Mouse (Mus musculus) small intestine, adult 2 months (tissue): Measurements from ENCODE around the gene Btg1. TPM values are rescaled to one million over a fixed set of nuclear protein-coding genes. Genes with fewer than 3 reads are reported as not detected.

ENCODE experiments used
- H3K27ac ChIP-seq: fragments of 200-500 bp; 2 replicates; pipeline ENCODE4 v1.5.1; 2012; ENCODE audit warnings: low read depth, low read length, control low read depth, inconsistent platforms; ENCODE audit not compliant: insufficient read depth
- H3K27me3 ChIP-seq: fragments of 200-500 bp; 2 replicates; pipeline ENCODE4 v1.6.1; 2012; ENCODE audit warnings: mild to moderate bottlenecking, moderate library complexity, low read length, inconsistent platforms; ENCODE audit not compliant: control insufficient read depth, insufficient read depth
- H3K36me3 ChIP-seq: fragments of 200-500 bp; 2 replicates; pipeline ENCODE4 v1.6.1; 2012; ENCODE audit warnings: mild to moderate bottlenecking, low read length, control low read depth, inconsistent platforms; ENCODE audit not compliant: control insufficient read depth, insufficient read depth
- H3K4me1 ChIP-seq: fragments of 200-500 bp; 2 replicates; pipeline ENCODE4 v1.6.1; 2012; ENCODE audit warnings: low read length, inconsistent platforms, mixed read lengths; ENCODE audit not compliant: control insufficient read depth, insufficient read depth, insufficient read length
- H3K4me3 ChIP-seq: fragments of 200-500 bp; 2 replicates; pipeline ENCODE4 v1.5.1; 2012; ENCODE audit warnings: low read depth, mild to moderate bottlenecking, control low read depth, inconsistent platforms, low read length, moderate library complexity
- CTCF ChIP-seq: fragments of 200-500 bp; IDR thresholded peaks from 2 replicates; pipeline ENCODE4 v1.5.1; 2012; ENCODE audit warnings: low read depth, mild to moderate bottlenecking, control low read depth, inconsistent platforms, low read length, moderate library complexity, mixed read lengths; ENCODE audit not compliant: insufficient replicate concordance, insufficient read length; ENCODE audit errors: extremely low read depth
- POLR2A ChIP-seq: fragments of 200-500 bp; IDR thresholded peaks from 2 replicates; pipeline ENCODE4 v1.6.1; 2012; ENCODE audit warnings: low read depth, mild to moderate bottlenecking, control low read depth, inconsistent platforms, low read length, moderate library complexity
- WGBS: fragments of 180-500 bp; shearing (Covaris S2); methylation state at CpG from one replicate; pipeline ENCODE4 v1.1.7; 2018; 5-methylcytosine and 5-hydroxymethylcytosine counted together
- polyA plus RNA-seq: library from polyadenylated mRNA; depleted of rRNA; stranded (reverse); fragments of >200 nt; gene quantifications from 2 replicates; pipeline ENCODE4 v1.2.3, GENCODE M21; 2012

The Btg1 gene
- polyA plus RNA-seq, 1 experiment: 32.7 TPM

DNA sequence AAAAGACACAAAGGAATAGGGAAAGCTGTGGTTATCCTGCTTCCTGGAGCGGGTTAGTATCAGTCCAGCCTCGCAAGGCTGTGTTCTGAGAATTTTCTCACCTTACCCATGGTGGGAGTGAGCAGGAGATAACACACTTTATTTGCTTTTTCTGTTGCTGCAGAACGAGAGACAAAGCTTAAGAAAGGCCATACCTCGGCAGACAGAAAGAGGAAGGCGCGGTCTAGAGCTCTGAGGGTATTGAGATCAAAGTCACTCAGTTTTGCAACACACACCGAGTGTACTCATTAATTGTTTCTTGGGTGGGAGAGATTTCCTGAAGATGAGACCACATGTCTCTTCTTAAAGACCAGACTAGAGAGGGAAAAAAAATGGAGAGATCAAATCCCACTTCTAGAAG is 37.8 kb downstream of the Btg1 start:
- no peaks in the 10 kb centered on the region for H3K36me3 ChIP-seq
- TF ChIP-seq POLR2A: no peak
- TF ChIP-seq CTCF: no peak
- no peak overlapping the region for H3K4me3 ChIP-seq
- 19% methylated on average over 7 of the region's 7 CpGs for WGBS
- no peaks in the 10 kb centered on the region for H3K27me3 ChIP-seq
- H3K27ac ChIP-seq: peak overlapping the region; percentile 79
- peaks cover 21% of the 10 kb centered on the region for H3K4me1 ChIP-seq

DNA sequence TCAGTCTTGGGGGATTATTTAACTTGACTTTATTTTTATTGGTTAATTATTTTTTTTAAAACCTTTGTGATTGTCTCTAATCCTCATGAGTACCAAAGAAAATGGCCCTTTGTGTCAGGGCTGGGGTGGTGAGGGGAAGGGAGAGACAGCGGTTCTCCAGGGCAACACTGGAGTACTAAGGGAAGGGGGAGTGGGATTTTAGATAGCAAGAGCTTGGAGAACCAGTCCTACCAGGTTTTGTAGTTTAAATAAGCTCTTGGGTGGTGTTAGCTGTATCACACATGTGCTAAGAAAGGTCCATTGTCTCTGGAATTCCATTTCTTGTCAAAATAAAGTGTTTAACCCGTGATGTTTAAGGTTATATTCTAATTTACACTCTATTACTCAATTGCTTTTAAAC is 38.3 kb downstream of the Btg1 start:
- H3K4me1 ChIP-seq: peaks cover 19% of the 10 kb centered on the region
- H3K27me3 ChIP-seq: no peaks in the 10 kb centered on the region
- H3K36me3 ChIP-seq: no peaks in the 10 kb centered on the region
- no peak overlapping the region for H3K4me3 ChIP-seq
- H3K27ac ChIP-seq: no peak overlapping the region
- WGBS: 51% methylated on average over 2 of the region's 2 CpGs
- TF ChIP-seq POLR2A (no peak), CTCF (no peak)

GRCm38 (mm10) chr10:96656176-96656575 is 39.4 kb downstream of the Btg1 start:
- WGBS: 67% methylated on average over 3 of the region's 3 CpGs
- Histone ChIP-seq H3K27me3 (no peaks in the 10 kb centered on the region), H3K4me1 (peaks cover 20% of the 10 kb centered on the region), H3K36me3 (no peaks in the 10 kb centered on the region), H3K27ac (no peak overlapping the region), H3K4me3 (no peak overlapping the region)
- TF ChIP-seq CTCF (no peak), POLR2A (no peak)

- no peak overlapping the region for H3K4me3 ChIP-seq
- H3K27me3 ChIP-seq: no peaks in the 10 kb centered on the region
- H3K36me3 ChIP-seq: no peaks in the 10 kb centered on the region
- H3K27ac ChIP-seq: no peak overlapping the region
- no peak for TF ChIP-seq POLR2A
- no peak for TF ChIP-seq CTCF
- 69% methylated on average over 5 of the region's 5 CpGs for WGBS
- peaks cover 29% of the 10 kb centered on the region; the same call in 1 of the 2 replicates for H3K4me1 ChIP-seq
These were observed 42.1 kb downstream of the Btg1 start for GRCm38 (mm10) chr10:96658906-96659305.

DNA sequence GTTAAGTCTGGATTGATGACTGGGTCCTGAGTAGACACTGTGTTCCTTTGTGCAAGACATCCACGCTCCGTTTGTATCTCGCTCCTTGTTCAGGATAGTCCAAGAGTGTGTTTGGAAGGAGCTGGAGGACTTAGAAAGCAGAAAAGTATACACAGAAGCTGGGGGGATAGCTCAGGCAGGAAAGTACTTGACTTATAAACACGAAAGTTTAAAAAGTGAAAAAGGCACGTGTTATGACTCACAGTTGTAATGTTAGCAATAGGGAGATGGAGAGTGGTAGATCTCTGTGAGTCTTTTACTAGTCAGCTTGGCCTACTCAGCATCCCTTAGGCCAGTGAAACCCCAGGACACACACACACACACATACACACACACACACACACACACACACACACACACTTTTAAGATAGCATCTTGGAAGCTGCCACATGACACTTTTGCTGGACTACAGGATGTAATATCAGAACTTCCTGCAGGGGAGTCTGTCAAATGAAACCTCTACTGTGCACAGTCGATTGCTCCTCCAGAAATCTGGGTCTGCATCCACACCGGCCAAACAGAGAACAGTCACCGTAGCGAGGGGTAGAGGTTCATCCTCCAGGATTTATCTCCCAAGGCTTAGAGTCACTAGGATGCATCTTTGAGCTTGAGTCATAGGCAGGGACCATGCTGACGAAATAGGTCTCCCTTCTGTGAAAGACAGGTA is 43.6 kb downstream of the Btg1 start:
- TF ChIP-seq CTCF (no peak), POLR2A (no peak)
- Histone ChIP-seq H3K36me3 (no peaks in the 10 kb centered on the region), H3K27me3 (no peaks in the 10 kb centered on the region), H3K4me1 (peaks cover 25% of the 10 kb centered on the region; the same call in 1 of the 2 replicates), H3K4me3 (no peak overlapping the region), H3K27ac (no peak overlapping the region)
- 76% methylated on average over 10 of the region's 10 CpGs for WGBS

DNA sequence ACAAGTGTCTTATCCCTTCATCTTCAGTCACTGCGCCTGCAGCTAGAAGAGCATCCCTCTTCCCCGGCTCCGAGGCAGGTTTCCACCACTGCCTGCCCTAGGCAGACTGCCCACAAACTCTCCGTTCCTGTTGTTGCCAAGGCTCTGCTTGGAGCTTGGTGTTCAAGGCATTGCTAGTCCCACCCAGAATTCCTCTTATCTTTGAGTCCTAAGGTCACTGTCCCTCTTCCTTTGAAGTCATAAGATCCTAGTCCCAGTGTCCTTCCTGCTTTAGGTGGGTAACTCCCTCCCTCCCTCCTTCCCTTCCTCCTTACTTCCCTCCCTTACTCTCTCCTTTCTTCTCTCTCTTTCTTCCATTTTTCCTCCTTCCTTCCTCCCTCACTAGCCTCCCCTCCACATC is 46.2 kb downstream of the Btg1 start:
- 52% methylated on average over 4 of the region's 4 CpGs for WGBS
- no peaks in the 10 kb centered on the region; the same call in 1 of the 2 replicates for H3K27me3 ChIP-seq
- no peaks in the 10 kb centered on the region for H3K36me3 ChIP-seq
- H3K27ac ChIP-seq: peak overlapping the region; percentile 68
- TF ChIP-seq POLR2A (no peak), CTCF (no peak)
- H3K4me3 ChIP-seq: no peak overlapping the region
- peaks cover 20% of the 10 kb centered on the region; the same call in 1 of the 2 replicates for H3K4me1 ChIP-seq

DNA sequence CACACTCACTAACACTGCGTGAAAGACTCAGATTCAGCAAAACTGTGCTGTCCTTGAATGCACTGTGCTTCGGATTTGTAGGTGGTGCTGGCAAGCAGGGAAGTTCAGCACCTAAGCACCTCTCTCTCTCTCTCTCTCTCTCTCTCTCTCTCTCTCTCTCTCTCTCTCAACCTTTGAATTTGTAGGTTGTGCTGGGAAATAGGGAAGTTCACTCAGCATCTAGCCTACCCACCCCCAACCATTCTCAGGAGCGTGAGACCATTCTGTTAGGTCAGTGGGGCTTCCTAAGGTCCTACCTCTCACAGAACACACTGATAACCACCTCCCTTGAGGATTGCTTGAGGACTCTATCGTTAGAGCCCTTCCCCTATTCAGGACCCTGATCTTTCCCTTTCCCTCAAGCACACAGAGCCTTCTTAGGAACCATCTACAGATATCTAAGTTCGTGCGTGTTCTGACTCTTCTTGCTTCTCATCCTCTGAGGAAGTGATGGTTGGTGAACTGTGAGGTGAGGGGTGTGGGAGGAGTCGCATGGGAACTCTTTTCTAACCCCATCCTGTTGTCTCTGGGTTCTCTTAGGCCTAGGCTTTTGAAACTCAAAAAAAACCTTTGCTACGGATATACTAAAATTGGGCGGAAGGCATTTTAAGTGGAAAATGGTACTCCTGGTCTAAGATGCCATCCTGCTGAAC is 47.1 kb downstream of the Btg1 start:
- peak overlapping the region; percentile 68 for H3K27ac ChIP-seq
- H3K27me3 ChIP-seq: no peaks in the 10 kb centered on the region; the same call in 1 of the 2 replicates
- no peaks in the 10 kb centered on the region for H3K36me3 ChIP-seq
- H3K4me1 ChIP-seq: peaks cover 20% of the 10 kb centered on the region; the same call in 1 of the 2 replicates
- H3K4me3 ChIP-seq: no peak overlapping the region
- TF ChIP-seq POLR2A: no peak
- no peak for TF ChIP-seq CTCF
- 85% methylated on average over 9 of the region's 9 CpGs for WGBS
